Mouse (Mus musculus) testis, adult 2 months (tissue): Measurements from ENCODE around the gene Lyg1.

Experiments
- CTCF ChIP-seq: fragments of 200-500 bp; IDR thresholded peaks from 2 replicates; pipeline ENCODE4 v1.5.1; 2012; ENCODE audit warnings: low read depth, mild to moderate bottlenecking, inconsistent platforms, low read length, moderate library complexity; ENCODE audit not compliant: control insufficient read depth, insufficient read depth, insufficient replicate concordance
- POLR2A ChIP-seq: fragments of 200-500 bp; IDR thresholded peaks from 2 replicates; pipeline ENCODE4 v1.6.1; 2012; ENCODE audit warnings: low read depth, mild to moderate bottlenecking, inconsistent platforms, low read length, moderate library complexity; ENCODE audit not compliant: control insufficient read depth

DNA sequence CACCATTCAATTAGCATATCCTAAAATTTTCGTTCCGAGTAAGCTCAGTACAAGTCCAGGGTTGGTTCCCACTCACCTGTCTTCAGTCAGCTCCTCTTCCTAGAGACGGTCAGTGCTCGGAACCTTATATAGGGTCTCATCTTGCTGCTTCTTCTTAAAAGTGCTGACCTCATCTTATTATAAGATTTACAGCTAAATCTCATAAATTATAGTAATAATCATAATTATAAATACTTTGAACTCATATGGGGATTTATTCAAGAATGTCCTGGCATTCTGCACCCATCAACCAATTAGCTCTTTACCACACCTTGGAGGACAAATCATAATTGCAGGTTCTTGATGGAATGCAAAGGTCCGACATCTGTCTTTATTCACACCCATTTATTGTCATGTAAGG is at the start of gene Lyg1:
- TF ChIP-seq CTCF, result no peak
- TF ChIP-seq POLR2A, result no peak
